Mouse (Mus musculus): ENCODE data around the gene Ruvbl1.

- 0 out of 2 replicates have a peak, but pooled peaks have one; percentile 40 for TF ChIP-seq EP300 (IDR thresholded peaks at IDR 0.05; ENCODE audit: insufficient read depth, low read depth, low read length)
- TF ChIP-seq CTCF (IDR thresholded peaks at IDR 0.05): no peak
- TF ChIP-seq POLR2A (IDR thresholded peaks at IDR 0.05; ENCODE audit: insufficient read depth, low read depth, low read length): no peak
Observed at GRCm38 (mm10) chr6:88465181-88465920, at the start of gene Ruvbl1.
